Mouse (Mus musculus): Measurements from ENCODE around the gene Srm.

Gene Srm

DNA sequence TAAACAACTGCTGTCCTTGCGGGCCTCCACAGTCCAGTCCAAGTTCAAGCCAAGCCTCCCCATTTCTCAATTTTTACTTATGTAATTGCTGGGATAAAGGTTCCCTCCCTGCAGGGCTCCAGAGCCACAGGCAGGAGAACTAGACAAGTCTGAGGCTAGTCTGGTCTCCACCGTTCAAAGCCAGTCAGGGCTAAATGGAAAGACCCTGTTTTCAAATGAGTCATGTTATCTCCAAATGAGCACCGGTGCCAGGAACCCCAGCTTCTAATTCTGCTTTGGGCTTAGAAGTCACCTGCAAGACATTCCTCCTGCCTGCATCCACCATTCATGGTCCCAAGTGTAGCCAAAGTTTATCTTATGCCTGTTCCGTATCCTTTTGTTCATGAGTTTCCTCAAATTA is 10.6 kb downstream of the Srm start:
- no peak for DNase-seq (ENCODE audit: low spot score)

DNA sequence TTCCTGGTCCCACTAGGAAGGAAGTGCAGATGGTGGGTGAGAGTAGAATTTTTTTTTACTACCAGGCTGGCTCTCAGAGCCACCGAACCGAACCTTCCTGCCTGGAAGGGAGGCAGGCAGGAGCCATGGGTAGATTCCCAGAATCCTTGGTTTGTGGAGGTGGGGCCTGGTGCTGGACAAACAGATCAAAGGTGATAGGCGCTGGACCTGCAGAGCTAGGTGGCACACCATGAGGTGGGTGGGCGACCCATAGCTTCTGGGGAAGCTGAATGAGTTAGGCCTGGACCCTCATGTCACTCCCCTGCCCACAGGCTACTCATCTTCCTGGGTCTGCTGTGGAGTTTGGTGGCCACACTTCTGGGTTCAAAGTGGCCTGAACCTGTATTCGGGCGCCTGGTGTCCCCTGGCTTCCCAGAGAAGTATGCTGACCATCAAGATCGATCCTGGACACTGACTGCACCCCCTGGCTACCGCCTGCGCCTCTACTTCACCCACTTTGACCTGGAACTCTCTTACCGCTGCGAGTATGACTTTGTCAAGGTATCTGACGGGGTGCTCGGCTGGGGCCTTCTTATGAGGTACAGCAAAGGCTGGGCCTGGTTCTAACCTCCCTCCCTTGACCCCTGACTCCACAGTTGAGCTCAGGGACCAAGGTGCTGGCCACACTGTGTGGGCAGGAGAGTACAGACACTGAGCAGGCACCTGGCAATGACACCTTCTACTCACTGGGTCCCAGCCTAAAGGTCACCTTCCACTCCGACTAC is 11.2 kb downstream of the Srm start, which contains the start of gene Masp2:
Masp2 (plus strand) TSS at position 198 of the 764 bp plus-strand sequence.
- DNase-seq (ENCODE audit: low spot score) = no peak

DNA sequence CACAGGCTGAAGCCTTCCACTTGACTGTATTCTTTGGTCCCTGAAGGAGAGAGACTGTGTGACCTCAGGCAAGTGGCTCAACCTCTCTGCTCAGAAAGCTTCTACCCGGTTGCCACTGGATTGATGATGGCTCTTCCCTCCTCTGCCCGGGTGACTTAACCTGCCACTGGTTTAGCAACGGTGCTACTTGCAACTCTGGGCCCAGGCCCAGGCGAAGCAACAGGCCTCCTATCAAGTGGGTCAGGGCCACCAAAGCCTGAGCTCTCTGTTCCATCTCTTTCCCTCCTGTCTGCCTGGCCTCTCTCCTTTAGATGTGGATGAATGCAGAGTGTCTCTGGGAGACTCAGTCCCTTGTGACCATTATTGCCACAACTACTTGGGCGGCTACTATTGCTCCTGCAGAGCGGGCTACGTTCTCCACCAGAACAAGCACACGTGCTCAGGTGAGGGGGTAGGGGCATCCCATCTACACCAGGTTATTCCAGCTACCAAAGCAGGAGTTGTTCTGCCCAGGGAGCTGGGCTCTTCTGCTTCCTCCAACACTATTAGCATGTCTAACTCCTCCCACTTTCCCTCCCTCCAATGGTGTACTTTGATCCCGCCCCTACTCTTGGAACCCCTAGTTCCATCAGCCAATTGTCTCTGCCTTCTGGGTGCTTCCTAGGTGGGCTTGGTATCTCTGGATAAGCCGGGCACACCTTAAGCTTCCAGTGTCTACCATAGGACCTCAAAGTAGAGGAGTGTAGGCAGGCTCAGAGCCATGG is 12.3 kb downstream of the Srm start:
- no peak for DNase-seq (ENCODE audit: low spot score)

DNA sequence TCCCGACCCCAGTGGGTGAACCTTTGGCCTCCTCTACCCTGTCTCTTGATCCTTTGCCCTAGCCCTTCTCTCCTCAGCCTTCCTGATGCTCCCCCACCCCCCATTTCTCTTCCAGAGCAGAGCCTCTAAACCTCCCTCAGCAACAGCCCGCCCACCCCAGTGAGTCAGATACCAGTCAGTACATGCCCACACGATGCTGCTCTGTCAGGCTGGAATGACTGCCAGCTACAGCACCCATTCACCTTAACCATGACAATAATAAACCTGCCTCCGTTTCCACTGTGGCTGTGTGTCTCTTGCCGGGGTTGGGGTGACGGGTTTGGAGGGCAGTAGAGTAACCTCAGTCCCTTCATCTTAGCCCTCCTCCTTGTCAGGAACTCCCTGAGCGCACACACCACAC is 12.8 kb downstream of the Srm start:
- DNase-seq (ENCODE audit: low spot score) = no peak

DNA sequence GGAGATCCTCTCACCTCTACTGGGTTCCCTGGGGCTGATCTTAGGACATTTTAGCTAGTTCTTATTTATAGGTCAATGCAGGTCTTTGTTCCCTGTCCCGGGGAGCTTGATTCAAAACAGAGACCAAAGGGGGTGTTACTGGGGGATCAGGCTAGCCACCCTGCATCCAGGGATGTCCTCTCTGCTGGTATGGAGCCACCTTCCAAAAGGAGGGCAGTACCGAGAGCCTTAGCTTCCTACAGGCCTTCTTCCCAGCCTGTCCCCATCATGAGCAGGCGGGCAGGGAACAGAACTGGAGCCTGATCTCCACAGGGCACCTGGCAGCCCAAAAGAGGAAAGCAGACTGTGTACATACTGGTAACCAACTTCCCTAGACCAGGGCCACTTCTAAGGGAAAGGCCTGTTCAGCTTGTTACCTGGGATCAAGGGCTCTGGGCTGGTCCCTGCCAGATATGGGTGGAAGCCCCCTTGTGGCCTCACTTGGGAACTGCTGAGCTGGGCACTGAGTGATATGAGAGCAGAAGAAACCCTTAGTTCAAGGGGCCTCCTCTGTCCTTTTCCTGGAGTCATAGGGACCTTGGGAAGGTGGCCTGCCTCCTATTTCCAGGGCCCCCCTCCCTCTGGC is 13.3 kb downstream of the Srm start:
- peak; percentile 80 for DNase-seq (ENCODE audit: low spot score)

DNA sequence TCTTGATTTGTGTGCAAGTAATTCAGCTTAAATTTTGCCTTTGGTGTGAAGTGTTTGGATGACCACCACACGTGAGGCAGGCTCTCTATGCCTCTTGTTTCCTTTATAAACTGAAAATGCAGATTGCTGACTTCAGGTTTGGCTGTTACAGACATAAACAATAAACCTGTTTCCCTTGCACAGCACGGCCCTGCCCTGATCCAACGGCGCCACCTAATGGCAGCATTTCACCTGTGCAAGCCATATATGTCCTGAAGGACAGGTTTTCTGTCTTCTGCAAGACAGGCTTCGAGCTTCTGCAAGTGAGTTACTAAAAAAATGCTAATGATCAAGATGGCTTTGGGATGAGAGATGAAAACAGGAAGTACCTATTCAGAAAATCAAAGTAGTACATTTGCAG is 16.5 kb downstream of the Srm start:
- peak; percentile 67 for DNase-seq (ENCODE audit: low spot score)

DNA sequence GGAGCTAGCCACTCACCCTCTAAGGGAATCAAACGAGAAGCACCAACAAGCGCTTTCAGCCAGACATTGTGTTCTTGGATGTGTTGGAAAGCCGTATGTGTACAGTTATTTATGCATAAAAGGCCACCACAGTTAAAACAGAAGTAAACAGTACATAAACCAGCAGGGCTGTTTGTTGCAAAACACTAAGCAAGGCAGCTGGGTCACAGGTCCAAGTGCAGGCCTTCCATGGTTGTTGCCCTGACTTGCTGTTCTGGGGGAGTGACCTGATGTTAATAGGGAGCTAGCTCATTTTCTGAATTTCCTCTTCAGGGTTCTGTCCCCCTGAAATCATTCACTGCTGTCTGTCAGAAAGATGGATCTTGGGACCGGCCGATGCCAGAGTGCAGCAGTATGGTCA is 18.5 kb downstream of the Srm start:
- DNase-seq (ENCODE audit: low spot score) = no peak

DNA sequence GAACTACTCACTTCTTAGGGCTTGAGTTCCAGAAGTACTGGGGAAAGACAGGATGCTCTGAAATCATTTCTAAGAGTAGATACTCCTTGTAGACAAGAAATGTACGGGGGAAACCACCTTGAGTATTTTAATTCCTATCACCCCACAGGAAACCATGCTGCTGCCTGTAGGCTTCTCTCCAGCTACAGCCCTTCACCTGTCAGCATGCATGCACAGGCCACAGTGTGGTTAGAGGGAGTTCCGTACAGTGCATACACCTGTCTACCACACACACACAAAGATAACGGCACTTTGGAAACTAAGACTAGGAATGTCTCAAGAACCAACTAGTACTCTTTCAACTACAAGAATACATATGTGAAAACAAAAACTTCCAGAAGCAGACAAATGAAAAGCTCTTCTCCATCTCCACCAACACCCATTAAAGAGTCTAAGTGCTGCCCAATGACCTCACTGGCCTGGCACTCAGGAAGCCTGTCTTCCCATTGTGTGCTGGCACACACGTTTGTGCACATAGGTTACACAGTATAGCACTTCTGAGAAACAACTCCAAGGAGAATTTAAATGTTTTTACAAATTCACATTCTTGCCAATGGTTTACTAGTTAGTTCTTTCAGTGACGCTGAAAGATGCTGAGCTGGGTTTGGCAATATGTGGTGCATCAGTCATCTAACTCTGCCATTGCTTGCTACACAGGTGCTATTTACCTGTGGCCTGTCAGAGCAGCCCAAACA is 19.5 kb downstream of the Srm start:
- DNase-seq (ENCODE audit: low spot score) = no peak

DNA sequence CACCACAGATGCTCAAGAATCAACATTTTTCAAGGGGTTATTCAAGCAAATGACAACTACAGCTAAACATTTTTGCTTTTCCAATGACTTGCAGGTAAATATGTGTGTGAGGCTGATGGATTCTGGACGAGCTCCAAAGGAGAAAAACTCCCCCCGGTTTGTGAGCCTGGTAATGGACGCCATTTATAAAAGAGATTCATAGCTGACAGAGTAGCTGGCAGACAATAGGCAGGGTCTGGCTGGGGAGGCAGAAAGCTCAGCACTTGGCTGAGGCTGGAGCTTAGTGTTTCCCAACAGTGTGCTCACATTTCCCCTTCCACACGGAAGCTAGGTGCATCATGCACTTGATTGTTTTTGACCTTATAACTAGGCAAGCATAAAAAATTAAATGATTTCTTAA is 21.3 kb downstream of the Srm start:
- no peak for DNase-seq (ENCODE audit: low spot score)

DNA sequence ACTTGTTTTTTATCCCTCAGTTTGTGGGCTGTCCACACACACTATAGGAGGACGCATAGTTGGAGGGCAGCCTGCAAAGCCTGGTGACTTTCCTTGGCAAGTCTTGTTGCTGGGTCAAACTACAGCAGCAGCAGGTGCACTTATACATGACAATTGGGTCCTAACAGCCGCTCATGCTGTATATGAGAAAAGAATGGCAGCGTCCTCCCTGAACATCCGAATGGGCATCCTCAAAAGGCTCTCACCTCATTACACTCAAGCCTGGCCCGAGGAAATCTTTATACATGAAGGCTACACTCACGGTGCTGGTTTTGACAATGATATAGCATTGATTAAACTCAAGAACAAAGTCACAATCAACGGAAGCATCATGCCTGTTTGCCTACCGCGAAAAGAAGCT is 22.4 kb downstream of the Srm start:
- DNase-seq (ENCODE audit: low spot score) = no peak

DNA sequence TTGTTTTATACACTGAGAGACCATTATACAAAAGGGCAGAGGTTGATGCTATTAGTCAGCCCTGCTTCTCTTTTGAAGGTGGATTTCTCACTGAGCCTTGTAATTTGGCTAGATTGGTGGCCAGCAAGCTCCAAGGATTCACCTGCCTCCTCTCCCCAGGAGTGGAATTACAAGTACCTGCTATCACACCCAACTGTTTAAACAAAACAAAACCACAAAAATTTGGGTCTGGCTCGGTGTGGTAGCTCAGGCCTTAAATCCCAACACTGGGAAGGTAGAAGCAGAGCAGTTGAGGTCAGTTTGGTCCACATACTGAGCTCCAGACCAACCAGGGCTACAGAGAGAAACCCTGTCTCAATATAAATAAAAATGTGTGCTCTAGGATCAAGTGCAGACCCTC is 28.5 kb downstream of the Srm start:
- DNase-seq (ENCODE audit: low spot score) = no peak

DNA sequence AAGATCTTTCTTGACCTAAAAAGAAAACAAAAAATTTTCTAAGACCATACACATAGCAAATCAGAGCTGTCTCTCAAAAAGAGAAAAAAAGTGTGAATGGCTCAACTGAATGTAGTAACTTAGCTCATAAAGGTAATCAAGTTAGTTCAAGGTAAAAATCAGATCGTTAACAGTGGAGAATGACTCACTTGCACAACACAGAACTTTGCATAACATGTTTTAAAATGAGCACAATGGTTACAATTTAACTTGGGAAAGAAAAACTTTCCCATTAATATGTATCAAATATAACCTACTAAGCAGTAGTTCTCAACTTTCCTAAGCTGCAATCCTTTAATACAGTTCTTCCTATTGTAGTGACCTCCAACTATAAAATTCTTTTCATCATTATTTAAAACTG is 29.4 kb downstream of the Srm start:
- no peak for DNase-seq (ENCODE audit: low spot score)

DNA sequence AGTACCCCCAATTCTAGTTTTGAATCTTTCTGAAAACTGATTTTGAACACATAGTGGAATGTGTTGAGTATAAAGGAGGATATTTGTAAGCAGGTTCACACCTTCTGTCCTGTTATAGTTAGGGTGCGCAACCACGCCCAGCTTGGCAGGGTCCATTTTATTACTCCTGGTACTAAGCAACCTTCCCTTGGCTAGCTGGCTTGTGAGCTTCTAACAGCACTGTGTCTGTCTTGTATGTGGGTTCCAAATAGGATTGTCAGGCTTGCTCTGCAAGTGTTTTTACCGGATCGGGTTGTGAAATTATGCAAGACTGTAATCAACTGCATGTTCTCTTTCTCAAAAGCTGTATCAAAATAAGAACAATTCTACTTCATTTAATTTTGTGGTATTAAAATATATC is 31.2 kb downstream of the Srm start:
- no peak for DNase-seq (ENCODE audit: low spot score)

DNA sequence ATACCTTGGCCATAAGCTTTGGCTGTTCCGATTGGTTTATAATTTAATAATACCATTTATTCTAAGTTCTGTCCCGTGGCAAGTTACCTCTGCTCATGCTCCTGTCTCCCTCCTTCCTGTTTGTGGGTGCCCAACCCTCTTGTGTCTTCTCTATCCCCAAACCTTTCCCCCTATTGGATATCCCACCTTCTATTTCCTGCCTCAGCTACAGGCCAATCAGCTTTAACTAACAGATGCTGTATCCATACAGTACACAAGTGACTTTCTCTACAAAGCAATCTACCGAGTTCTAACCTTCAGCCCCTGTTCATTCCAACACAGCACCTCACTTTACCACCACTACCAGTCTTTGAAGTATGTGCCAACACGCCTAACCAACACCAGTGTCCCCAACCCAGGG is 32.3 kb downstream of the Srm start:
- DNase-seq (ENCODE audit: low spot score) = no peak

DNA sequence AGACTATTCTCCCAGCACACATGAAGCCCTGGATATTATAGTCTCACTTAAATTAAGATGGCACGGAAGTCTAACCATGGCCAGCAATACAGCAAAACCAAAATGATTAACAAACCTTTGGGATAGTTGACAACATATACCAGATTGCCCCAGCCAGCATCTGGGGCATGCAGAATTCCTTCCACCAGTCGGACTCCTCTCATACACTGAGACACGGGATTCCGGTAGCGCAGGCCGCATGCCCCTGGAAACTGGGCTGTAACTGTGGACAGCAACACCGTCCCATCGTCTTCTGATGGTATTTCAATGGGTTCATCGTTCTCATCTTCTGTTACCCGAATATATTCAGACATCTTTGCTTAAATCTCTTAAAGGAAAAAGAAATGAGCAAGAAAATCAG is 33.7 kb downstream of the Srm start:
- no peak for DNase-seq (ENCODE audit: low spot score)

DNA sequence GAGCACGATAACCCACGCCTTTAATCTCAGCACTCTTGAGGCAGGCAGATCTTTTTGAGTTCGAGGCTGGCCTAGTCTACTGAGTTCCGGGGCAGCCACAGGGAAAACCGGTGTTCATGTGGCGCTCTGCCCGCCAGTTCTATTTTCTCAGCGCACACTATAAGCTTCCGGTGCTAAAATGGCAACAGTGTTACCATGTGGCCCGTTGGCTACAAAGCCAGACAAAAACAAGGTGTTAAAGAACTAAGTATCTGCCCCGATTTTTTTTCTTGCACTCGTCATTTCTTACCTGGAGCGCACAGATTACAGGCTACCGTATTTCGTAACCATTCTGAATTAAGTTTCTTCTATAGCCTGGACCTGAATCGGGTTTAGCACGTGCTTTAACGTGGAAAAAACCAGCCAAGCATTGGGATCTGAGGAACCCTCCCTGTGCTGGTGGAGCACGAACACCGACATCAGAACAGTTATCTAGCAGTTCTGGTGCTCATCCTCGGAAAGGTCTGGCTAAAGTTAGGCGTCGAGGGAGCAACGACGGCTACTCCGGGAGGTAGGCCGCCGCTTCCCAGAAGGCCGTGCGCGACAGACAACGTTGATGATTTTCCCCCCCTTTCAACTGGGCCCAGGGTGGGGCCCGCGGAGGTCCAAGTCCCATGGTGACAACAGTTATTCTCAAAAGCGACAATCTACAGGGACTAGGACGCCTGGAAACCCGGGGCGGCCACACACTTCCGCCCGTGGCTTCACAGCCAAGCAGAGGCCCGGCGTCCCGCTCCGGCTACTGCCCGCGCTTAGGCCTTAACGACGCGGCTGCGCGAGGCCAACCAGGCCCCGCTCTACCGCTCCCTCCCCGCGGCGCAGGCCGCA is 34.7 kb downstream of the Srm start:
- DNase-seq (ENCODE audit: low spot score) = peak; percentile 71

DNA sequence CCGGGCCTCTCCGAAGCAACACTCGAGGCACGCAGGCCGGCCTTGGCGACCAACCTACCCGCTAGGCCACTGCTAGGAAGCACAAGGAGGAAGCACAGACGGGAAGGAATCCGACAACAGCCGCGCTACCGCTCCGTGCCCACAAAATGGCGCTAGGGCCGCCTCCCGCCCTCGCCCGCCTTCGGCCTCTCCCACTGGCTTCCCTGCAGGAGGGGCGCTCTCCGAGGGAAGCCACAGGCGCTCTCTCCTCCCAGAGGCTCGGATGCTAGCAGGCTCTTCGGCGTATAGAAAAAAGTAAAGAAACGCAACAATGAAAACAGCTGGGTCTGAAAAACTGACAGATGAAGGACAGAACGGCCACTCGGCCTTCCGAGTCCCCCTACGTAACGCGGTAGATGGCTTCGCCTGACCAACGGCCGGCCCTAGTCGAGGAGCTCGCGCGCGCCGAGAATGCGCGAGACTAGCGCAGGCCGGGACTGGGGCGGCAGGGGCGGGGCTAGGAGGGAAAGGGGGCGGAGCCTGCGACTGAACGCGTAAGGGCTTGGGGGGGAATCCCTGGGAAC is 35.4 kb downstream of the Srm start, which contains the start of gene Tardbp:
Tardbp (minus strand) TSS at position 397 of the 563 bp plus-strand sequence.
- DNase-seq (ENCODE audit: low spot score) = peak; percentile 97

DNA sequence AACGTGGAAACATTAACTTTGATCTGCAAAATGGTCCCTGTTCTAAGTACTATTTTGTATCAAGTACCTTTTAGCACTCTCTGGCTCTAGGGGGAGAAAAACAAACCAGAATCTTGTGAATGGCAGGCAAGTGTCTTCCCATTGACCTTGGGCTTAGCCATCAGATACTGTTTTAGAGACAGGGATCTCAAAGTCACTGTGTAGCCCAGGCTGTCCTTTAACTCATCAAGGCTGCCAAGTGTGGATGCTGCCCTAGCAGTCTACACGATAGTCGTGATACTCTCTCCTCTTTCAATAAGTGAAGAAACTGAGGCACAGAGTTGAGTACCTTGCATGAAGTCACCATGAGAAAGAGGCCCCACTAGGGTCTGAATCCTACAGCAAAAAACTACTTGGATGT is 35.9 kb downstream of the Srm start:
- DNase-seq (ENCODE audit: low spot score) = no peak

DNA sequence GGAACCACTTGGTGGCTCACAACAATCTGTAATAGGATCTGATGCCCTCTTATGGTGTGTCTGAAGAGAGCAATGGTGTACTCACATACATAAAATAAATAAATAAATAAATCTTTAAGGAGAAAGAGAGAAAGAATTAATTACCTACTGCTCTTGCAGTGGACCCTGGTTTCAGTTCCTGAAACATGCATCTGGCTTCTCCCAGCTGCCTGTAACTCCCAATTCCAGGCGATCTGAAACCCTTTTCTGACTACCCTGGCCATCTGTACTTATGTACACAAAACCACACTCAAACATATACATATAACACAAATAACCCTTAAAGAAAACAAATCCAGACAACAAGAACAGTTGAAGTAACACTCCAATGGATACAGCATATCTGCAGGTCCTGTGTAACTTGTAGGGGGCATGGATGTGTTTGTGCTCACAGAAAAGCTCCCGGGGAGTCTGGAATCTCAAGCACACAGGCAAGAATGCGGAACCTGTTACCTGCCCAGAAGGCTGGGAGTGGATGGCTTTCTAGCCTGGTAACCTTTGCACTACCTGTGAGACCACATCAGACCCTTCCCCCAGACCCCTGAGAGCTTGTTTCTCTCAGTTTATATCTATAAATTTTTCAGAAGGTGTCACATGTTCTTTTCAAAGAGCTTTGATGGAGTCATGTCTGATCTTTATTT is 40.9 kb downstream of the Srm start:
- no peak for DNase-seq (ENCODE audit: low spot score)

DNA sequence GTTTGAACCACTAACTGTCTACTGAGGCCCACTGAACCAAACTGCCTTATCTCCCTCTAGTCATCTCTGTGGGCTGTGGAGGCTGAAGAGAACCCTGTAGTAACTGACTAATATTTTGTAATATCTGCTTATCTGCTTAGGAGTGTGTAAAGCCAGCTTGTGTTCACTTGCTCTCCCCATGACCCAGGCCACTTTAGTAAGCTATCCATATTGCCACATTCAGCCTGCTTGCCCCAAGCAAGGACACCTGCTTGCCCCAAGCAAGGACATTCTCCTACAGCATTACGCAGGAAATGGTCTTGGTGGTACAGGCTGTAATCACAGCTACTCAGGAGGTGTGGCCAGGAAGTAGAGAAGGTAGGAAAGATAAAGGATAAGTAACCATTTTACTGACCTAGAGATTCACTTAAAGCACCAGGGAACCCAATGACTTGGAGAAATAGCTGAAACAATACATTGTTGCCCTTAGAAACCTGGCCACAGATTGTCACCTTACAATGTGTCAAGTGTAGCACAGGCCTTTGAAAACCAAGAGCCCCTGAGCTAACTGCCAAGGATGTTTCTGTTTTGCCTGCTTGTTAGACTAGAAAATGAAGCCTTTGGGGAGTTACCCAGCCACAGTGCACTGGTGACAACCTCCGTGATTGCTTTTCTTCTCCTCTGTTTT is 42.2 kb downstream of the Srm start:
- no peak for DNase-seq (ENCODE audit: low spot score)

Data from embryo, embryonic 10.5 days (tissue).